Mouse (Mus musculus): Measurements from ENCODE around the gene Arfgap1. TPM values are rescaled to one million over a fixed set of nuclear protein-coding genes. Genes with fewer than 3 reads are reported as not detected.

Gene Arfgap1
- 76.2 TPM for total RNA-seq (2023)

GRCm38 (mm10) chr2:180967010-180967763, at the start of gene Arfgap1:
Gene Arfgap1 (plus strand): TSS chr2:180967225.

DNA sequence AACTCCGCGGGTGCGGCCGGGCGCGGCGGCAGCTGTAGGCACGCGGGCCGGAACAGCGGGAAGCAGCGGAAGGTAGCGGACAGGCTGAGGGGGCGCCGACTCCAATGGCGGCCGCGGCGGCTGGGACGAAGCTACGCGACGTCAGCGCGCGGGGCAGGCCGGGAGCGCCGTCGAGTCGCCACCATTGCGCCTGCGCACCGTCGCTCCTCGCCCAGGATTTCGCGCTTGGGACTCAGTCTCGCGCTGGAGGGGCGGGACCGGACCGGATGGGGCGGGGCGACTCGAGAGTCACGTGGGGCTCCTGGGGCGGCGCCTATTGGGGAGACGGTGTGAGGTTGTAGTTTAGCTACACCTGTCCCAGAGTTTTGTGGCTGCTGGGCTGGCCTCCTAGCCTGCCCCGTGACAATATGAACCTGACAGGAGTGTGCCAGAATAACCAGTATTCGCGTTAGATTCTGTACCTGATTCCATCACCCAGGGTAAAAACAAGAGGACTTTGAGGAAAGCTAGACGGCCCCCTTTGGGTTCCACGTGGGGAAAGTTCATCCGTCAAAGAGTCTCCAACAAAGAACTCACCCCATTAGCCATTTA, 46.1 kb upstream of the Arfgap1 start, which contains the start of gene Ythdf1:
Gene Ythdf1, minus strand, starts transcription at position 140 of the 591 bp plus-strand sequence.

GRCm38 (mm10) chr2:180928723-180929122, 38.3 kb upstream of the Arfgap1 start, which contains the start of gene Birc7:
Gene Birc7 (plus strand): TSS chr2:180929023.

GRCm38 (mm10) chr2:180954061-180955047, 12.7 kb upstream of the Arfgap1 start, which contains the start of gene Nkain4:
Gene Nkain4 (minus strand): TSS chr2:180954699.

GRCm38 (mm10) chr2:180986449-180986848, 19.4 kb downstream of the Arfgap1 start, which contains the start of gene Col20a1:
Gene Col20a1 (plus strand): TSS chr2:180986535.

Other genes starting within 250 kb of the Arfgap1 start
- 89.4 TPM for gene Slc17a9, start 242.0 kb upstream of the Arfgap1 start, total RNA-seq (2023)
- not detected for gene Bhlhe23, start 190.3 kb upstream of the Arfgap1 start, total RNA-seq (2023)
- 77.2 TPM for gene Ythdf1, start 46.3 kb upstream of the Arfgap1 start, total RNA-seq (2023)
- gene Birc7, start 38.2 kb upstream of the Arfgap1 start, total RNA-seq (2023): not detected
- gene Nkain4, start 12.5 kb upstream of the Arfgap1 start, total RNA-seq (2023): not detected
- gene Col20a1, start 19.3 kb downstream of the Arfgap1 start, total RNA-seq (2023): 2.4 TPM
- not detected for gene Chrna4, start 76.3 kb downstream of the Arfgap1 start, total RNA-seq (2023)
- not detected for gene Kcnq2, start 168.1 kb downstream of the Arfgap1 start, total RNA-seq (2023)
- gene Eef1a2, start 189.8 kb downstream of the Arfgap1 start, total RNA-seq (2023): not detected
- gene Ppdpf, start 220.0 kb downstream of the Arfgap1 start, total RNA-seq (2023): 74.4 TPM
- gene Ptk6, start 235.6 kb downstream of the Arfgap1 start, total RNA-seq (2023): not detected
- 0.40 TPM for gene Srms, start 246.0 kb downstream of the Arfgap1 start, total RNA-seq (2023)